In the genomic region with DNA sequence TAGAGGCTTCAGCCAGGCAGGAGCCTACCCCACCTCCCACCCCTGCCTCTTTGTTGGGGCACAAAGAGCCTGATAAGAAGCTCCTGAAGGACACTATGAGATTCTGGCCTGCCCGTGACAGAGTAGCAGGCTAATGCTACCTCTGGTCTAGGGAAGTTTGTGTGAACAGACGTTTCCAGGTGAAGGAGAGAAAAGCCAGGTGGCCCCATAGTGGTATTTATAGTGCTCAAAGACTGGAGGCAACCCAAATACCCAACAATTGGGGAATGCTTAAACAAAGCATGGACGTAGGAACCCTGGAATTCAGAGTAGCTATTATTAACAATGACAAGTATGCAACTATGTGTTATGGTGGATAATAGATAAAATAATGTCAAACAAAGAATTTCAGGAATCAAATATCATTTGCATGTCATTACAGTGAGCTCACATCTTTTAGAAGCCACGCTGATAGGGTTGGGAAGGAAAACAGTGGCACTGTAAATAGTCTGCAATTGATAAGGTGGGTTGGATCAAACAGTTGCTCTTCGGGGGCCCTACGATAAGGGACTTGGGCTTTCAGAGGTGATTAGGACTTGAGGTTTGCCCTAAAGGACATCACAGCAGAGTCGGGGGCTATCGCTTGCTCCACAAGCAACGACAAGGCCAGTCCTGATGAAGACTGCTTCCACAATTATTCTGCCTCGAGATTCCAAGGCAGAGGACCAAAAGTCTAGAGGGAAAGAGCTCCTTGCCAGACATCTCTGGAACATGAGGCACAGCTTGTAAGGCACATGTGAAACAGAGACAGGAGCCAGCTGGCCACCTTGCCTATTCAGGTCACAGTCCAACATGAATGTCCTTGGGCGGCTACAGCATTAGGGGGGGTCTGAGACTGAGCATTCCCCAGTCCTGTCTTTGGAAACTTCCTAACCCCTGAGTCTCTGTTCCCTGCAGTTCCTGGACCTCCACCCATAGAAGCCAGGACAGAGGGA, we compare ENCODE assay signal across 9 mouse cellular contexts. TPM values are rescaled to one million over a fixed set of nuclear protein-coding genes. Genes with fewer than 3 reads are reported as not detected.
DNase-seq lines count a peak whose midpoint lies in the region; ATAC-seq and TF ChIP-seq lines count a peak whose summit lies in the region.
"Had no signal": no experiment of that assay in that cellular context is flagged by ENCODE, and none has a peak within 500 bp of the region (broad histone marks: within the 10 kb centered on the region; RNA-seq: fewer than 3 reads in every experiment).

No protein-coding gene starts in this region.

- no peak overlapping the region for H3K27ac ChIP-seq in intestine, embryonic 15.5 days
- no peak overlapping the region for H3K27ac ChIP-seq in intestine, postnatal 0 days (ENCODE audit: low read depth, low read length)
- H3K27ac ChIP-seq in liver, adult 2 months (replicated peaks; ENCODE audit: insufficient read depth, low read depth, low read length): no peak overlapping the region

- H3K9ac ChIP-seq in intestine, embryonic 15.5 days: no peak overlapping the region
- H3K9ac ChIP-seq in intestine, postnatal 0 days (ENCODE audit: low read depth, low read length): no peak overlapping the region
- no peak overlapping the region for H3K9ac ChIP-seq in liver, adult 2 months (ENCODE audit: low read depth, low read length)

- H3K36me3 ChIP-seq in intestine, embryonic 15.5 days: no peaks in the 10 kb centered on the region
- H3K36me3 ChIP-seq in intestine, postnatal 0 days (ENCODE audit: control insufficient read depth, insufficient read depth): no peaks in the 10 kb centered on the region
- no peaks in the 10 kb centered on the region for H3K36me3 ChIP-seq in liver, adult 2 months (ENCODE audit: control insufficient read depth, insufficient read depth, low read length)

- H3K27me3 ChIP-seq in intestine, embryonic 15.5 days (replicated peaks): no peaks in the 10 kb centered on the region
- no peaks in the 10 kb centered on the region for H3K27me3 ChIP-seq in intestine, postnatal 0 days (replicated peaks; ENCODE audit: control insufficient read depth, insufficient read depth, low read length)
- no peaks in the 10 kb centered on the region for H3K27me3 ChIP-seq in liver, adult 2 months (ENCODE audit: control insufficient read depth, insufficient read depth, low read length)

- H3K9me3 ChIP-seq in intestine, embryonic 15.5 days: no peaks in the 10 kb centered on the region
- H3K9me3 ChIP-seq in intestine, postnatal 0 days (ENCODE audit: control insufficient read depth): no peaks in the 10 kb centered on the region

- no peak overlapping the region for H3K4me2 ChIP-seq in intestine, embryonic 15.5 days (replicated peaks)
- H3K4me2 ChIP-seq in intestine, postnatal 0 days (replicated peaks; ENCODE audit: low read depth): no peak overlapping the region

- no peak overlapping the region for H3K4me3 ChIP-seq in intestine, embryonic 15.5 days (replicated peaks)
- H3K4me3 ChIP-seq in intestine, postnatal 0 days (ENCODE audit: low read depth, low read length): no peak overlapping the region
- no peak overlapping the region for H3K4me3 ChIP-seq in liver, adult 2 months (ENCODE audit: insufficient read depth, low read depth, low read length)

- WGBS in intestine, embryonic 15.5 days: 57% methylated on average over 11 of the region's 11 CpGs
- 48% methylated on average over 11 of the region's 11 CpGs for WGBS in intestine, postnatal 0 days
- WGBS in liver, adult 2 months: 44% methylated on average over 11 of the region's 11 CpGs

- DNase-seq in heart, adult 8-10 months (ENCODE audit: low spot score): peak; percentile 81
- peak; percentile 33 for DNase-seq in liver, adult 2 months (ENCODE audit: extremely low read depth, low read depth, low spot score)
- DNase-seq in ovary, postnatal 14 days (ENCODE audit: low spot score): peak; percentile 12
- DNase-seq in cerebellum, adult 11-12 months: no peak
- DNase-seq: spleen, adult 18-20 months had no signal

- ATAC-seq in intestine, embryonic 15.5 days: 0 out of 2 replicates have a peak, but pooled peaks have one; percentile 17
- no peak for ATAC-seq in intestine, postnatal 0 days
- no peak for ATAC-seq in activated CD4-positive, CD25-positive, alpha-beta regulatory T cell, adult 4 months
- ATAC-seq in CD4-positive, CD25-positive, alpha-beta regulatory T cell, adult 4 months: no peak

- no peaks in the 10 kb centered on the region for H3K79me2 ChIP-seq in liver, adult 2 months (ENCODE audit: control insufficient read depth, insufficient read depth, low read length)

- no peak for TF ChIP-seq CTCF in intestine, postnatal 0 days (IDR thresholded peaks at IDR 0.05; ENCODE audit: low read depth)
- no peak for TF ChIP-seq CTCF in liver, adult 2 months (IDR thresholded peaks at IDR 0.05; ENCODE audit: low read depth, low read length)

- TF ChIP-seq POLR2A in liver, adult 2 months (IDR thresholded peaks at IDR 0.05; ENCODE audit: extremely low read depth, insufficient read depth, low read length): no peak

- H3K4me1 ChIP-seq in intestine, embryonic 15.5 days (replicated peaks): 0 out of 2 replicates have a peak, but pooled peaks cover 4% of the 10 kb centered on the region
- H3K4me1 ChIP-seq in intestine, postnatal 0 days (replicated peaks; ENCODE audit: control insufficient read depth, insufficient read depth, low read length): 0 out of 2 replicates have a peak, but pooled peaks cover 4% of the 10 kb centered on the region
- H3K4me1 ChIP-seq in liver, adult 2 months (ENCODE audit: control insufficient read depth, insufficient read depth, low read length): peaks cover 4% of the 10 kb centered on the region; the same call in 1 of the 2 replicates

RNA-seq across cellular contexts. Expression of gene Lbh, which starts 58.4 kb away (rescaled TPM):
- polyA plus RNA-seq in intestine, embryonic 15.5 days (2015; fragmentation: Nextera tagmentation; extraction: Ambion mirVana): 5.2 and 6.1 TPM in 2 replicates
- 11.1 and 11.3 TPM in 2 replicates for polyA plus RNA-seq in intestine, postnatal 0 days (2015; fragmentation: Nextera tagmentation; extraction: Ambion mirVana)
- total RNA-seq in heart, adult 8-10 months (2022): 100 to 1,000 TPM; 352 to 622 (median 508) TPM
- 3.6 and 5.1 TPM in 2 replicates for total RNA-seq in liver, adult 2 months (2014; rRNA removed)
- polyA plus RNA-seq in liver, adult 2 months (2012; rRNA removed): 9.6 and 9.8 TPM in 2 replicates
- 10 to 100 TPM; 24.2 to 29.3 TPM for polyA plus RNA-seq in activated CD4-positive, CD25-positive, alpha-beta regulatory T cell, adult 4 months (2017; shearing (Covaris generic))
- polyA plus RNA-seq in CD4-positive, CD25-positive, alpha-beta regulatory T cell, adult 4 months (2017; shearing (Covaris generic)): 10 to 100 TPM; 22.7 to 38.5 TPM
